Mouse (Mus musculus): ENCODE data around the gene Clnk.
A peak's percentile ranks its signal among the peaks of the same experiment; 100 is the strongest.

The Clnk gene

GRCm38 (mm10) chr5:38876622-38877021 is at the start of gene Clnk:
Gene Clnk (minus strand): TSS chr5:38876812.
- ATAC-seq (ENCODE audit: low TSS enrichment) = no peak

GRCm38 (mm10) chr5:38905271-38905670 is 28.7 kb upstream of the Clnk start:
- no peak for ATAC-seq (ENCODE audit: low TSS enrichment)

- ATAC-seq (ENCODE audit: low TSS enrichment) = no peak
Measured at GRCm38 (mm10) chr5:38904528-38905044, 28.0 kb upstream of the Clnk start.

DNA sequence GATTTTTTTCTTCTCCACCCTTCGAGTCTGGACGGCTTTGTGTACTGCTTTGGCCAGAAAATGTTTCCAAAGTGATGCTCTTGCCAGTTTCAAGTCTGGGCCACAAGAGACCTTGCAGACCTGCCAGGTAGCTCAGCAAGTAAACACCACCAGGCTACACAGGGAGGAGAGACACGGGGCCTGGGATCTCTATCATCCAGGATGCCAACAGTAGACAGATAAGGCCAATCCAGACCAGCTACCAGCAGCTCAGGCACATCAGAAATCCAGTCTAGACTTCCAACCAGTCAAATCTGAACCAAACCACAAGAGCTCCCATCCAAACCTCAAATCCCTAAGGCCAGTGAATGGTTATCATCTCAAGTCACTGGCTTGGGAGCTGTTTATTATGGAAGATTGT is 26.3 kb upstream of the Clnk start:
- no peak for ATAC-seq (ENCODE audit: low TSS enrichment)

- peak; percentile 75 for ATAC-seq (ENCODE audit: low TSS enrichment)
Measured at GRCm38 (mm10) chr5:38899051-38899450, 22.4 kb upstream of the Clnk start.

DNA sequence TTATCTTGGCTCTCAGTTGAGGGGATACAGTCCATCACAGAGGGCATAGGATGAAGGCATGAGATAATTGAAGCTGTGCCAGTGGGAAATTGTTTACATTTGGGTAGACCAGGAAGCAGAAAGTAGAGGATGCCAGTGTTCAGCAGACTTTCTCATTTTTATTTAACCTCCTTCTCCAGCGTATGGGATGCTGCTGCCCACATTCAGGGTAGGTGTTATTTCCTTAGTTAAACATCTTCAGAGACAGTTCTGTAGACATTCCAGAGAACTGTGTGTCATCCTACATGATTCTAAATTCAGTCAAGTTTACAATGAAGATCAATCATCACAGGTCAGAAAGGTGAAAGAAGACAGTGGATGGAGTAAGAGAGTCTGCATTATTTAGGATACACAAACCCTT is 12.0 kb upstream of the Clnk start:
- peak; percentile 88 for ATAC-seq (ENCODE audit: low TSS enrichment)

- no peak for ATAC-seq (ENCODE audit: low TSS enrichment)
Measured at GRCm38 (mm10) chr5:38886623-38887275, 10.1 kb upstream of the Clnk start.

- ATAC-seq (ENCODE audit: low TSS enrichment) = peak; percentile 68
Measured at GRCm38 (mm10) chr5:38882635-38883034, 6.0 kb upstream of the Clnk start.

DNA sequence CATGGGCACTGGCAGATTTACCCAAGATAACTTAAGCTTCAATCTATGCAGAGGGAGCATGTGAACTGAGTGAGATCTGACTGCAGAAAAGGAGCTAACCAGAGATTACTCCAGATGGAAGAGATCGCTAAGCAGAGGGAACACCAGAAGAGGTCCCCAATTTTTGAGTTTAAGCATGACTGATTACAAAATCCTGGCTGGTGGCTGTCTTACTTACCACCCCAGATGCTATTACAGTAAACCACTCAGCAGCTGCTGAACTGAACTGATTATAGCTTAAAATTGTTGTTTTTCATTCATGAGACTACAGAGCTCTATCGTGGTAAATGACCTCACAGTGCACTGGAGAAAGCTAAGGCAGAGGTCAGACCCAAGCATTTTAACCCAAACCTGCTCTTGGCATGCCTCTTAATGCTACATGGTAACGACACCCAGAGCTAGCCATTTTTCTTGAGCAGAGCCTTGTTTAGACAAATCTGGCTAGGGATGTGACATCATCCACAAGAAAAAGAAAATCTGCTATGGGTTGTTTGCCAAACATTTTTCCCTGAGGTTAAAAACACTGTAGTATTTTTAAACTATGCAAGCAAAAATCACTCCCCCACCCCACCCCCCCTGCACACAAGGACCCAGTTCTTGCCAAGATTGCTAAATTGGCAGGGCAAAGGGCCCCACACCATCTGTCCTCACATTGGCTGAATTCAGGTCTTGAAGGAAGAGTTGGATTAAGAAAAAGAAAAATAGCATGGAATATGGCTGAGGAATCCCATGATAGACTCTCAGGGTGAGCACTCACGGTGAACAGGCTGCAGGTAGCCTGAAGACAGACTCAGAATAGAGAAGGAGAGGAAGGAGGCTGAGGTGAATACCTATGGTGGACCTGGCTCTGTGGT is 5.4 kb upstream of the Clnk start:
- ATAC-seq (ENCODE audit: low TSS enrichment) = peak; percentile 62

- no peak for ATAC-seq (ENCODE audit: low TSS enrichment)
Measured at GRCm38 (mm10) chr5:38881416-38881727, 4.8 kb upstream of the Clnk start.

- ATAC-seq (ENCODE audit: low TSS enrichment) = peak; percentile 56
Measured at GRCm38 (mm10) chr5:38879989-38880706, 3.5 kb upstream of the Clnk start.

- ATAC-seq (ENCODE audit: low TSS enrichment) = no peak
Measured at GRCm38 (mm10) chr5:38875403-38875802, 1.2 kb downstream of the Clnk start.

GRCm38 (mm10) chr5:38874931-38875330 is 1.7 kb downstream of the Clnk start:
- no peak for ATAC-seq (ENCODE audit: low TSS enrichment)

DNA sequence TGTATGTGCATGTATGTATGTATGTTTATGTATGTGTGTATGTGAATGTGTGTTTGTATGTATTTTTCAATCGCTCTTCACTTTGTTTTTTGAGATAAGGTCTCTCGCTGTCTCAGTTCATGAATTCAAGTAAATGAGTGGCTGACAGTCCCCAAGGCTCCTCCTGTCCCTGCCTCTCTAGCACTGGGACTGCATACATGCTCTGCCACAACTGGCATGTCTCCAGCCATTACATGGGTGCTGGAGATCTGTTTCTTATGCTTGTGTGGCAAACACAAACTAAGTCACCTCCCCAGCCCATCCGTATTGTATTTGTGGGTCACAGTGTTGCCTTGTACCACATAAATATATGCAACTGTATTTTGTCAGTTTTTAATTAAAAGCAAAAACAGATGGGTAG is 3.7 kb downstream of the Clnk start:
- ATAC-seq (ENCODE audit: low TSS enrichment) = no peak

DNA sequence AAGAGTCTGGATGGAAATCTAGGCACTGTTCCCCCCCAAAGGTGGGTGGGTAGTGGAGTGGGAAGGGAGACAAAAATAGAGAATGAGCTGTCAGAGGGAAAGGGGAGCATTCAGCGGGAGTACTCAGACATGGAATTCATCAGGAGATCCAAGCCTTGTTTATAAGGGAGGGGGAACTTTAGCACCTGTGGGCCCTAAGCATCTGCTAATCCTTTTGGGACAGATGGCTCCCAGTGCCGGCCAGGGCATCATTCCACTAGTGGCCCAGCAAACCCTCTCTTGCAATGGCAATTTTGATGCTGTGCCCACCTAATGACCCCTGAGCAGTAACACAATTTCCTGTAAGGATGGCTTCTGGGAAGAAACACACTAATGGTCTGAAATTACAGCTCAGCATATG is 5.0 kb downstream of the Clnk start:
- peak; percentile 88 for ATAC-seq (ENCODE audit: low TSS enrichment)

GRCm38 (mm10) chr5:38870485-38870884 is 6.1 kb downstream of the Clnk start:
- ATAC-seq (ENCODE audit: low TSS enrichment) = peak; percentile 55

GRCm38 (mm10) chr5:38869976-38870375 is 6.6 kb downstream of the Clnk start:
- peak; percentile 73 for ATAC-seq (ENCODE audit: low TSS enrichment)

DNA sequence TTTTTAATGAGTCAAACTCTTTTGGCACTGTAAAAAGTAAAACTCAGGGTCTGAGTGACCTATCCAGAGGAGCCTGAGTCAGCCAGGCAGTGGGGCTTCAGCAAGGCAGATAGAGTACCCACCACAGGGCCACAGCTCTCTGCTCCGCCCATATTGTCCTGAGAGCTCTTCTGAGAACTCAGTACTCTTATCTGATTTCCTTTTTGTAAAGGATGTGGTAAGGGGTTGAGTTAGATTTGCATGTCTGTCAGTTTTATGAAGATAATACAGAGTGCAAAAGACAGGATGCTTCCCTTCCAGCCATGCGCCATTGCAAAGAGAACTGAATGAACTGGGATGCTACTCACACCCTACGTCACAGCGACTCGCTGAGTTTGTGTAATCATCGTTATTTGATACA is 12.0 kb downstream of the Clnk start:
- no peak for ATAC-seq (ENCODE audit: low TSS enrichment)

GRCm38 (mm10) chr5:38863029-38863428 is 13.6 kb downstream of the Clnk start:
- ATAC-seq (ENCODE audit: low TSS enrichment) = no peak

GRCm38 (mm10) chr5:38862288-38862985 is 14.2 kb downstream of the Clnk start:
- ATAC-seq (ENCODE audit: low TSS enrichment) = peak; percentile 66

DNA sequence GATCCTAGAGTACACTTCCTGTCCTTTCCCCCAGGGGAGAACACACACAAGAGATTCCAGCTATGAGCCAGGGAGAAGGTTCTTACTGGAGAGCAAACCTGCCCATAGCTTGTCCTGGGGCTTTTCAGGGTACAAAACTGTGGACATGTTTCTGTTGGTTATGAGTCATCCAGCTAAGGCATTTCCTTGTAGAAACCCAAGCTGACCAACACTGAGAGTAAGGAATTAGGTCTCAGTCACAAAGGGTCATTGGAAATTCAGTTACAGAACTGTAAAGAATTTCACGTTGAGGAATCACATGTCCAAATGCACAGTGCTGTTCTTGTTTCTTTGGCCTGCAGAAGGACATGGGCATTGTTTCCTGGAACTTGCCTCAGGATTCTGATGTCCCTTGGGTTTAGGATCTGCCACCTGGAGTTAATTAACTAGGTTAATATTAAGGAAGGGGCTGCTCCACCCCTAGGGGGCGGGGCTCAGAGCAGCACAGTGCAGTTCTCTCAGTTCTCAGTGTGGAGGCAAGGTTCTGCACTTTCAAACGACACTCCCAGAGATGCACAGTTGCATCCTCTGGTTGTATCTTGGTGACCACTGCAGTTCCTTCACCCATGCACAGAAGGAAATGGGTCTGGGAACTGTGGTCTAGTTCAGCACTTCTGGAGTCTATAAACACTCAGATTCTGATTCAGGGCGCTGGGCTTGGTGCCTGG is 18.4 kb downstream of the Clnk start:
- ATAC-seq (ENCODE audit: low TSS enrichment) = no peak

Data from frontal cortex, adult (tissue).